Mouse (Mus musculus) ES-Bruce4 (cell line): Measurements from ENCODE around the gene Wfdc1. TPM values are rescaled to one million over a fixed set of nuclear protein-coding genes. Genes with fewer than 3 reads are reported as not detected.
A peak's percentile ranks its signal among the peaks of the same experiment; 100 is the strongest.

Experiments
- H3K27ac ChIP-seq: 2 replicates; pipeline ENCODE4 v1.5.1; 2012; ENCODE audit warnings: low read length, inconsistent platforms; ENCODE audit not compliant: insufficient read depth
- H3K27me3 ChIP-seq: 2 replicates; pipeline ENCODE4 v1.6.1; 2012; ENCODE audit warnings: mild to moderate bottlenecking, low read length, inconsistent platforms; ENCODE audit not compliant: control insufficient read depth, poor library complexity, insufficient read depth, severe bottlenecking
- H3K36me3 ChIP-seq: 2 replicates; pipeline ENCODE4 v1.6.1; 2012; ENCODE audit warnings: inconsistent platforms, mild to moderate bottlenecking, low read length, moderate library complexity; ENCODE audit not compliant: control insufficient read depth, poor library complexity, insufficient read depth, severe bottlenecking
- H3K4me1 ChIP-seq: one replicate; pipeline ENCODE4 v1.8.1; 2011; ENCODE audit warnings: low read length; ENCODE audit not compliant: control insufficient read depth, insufficient read depth
- H3K4me3 ChIP-seq: 2 replicates; pipeline ENCODE4 v1.5.1; 2011; ENCODE audit warnings: low read depth, mild to moderate bottlenecking, low read length
- H3K9ac ChIP-seq: 2 replicates; pipeline ENCODE4 v1.6.1; 2012; ENCODE audit warnings: low read depth, mild to moderate bottlenecking, inconsistent platforms; ENCODE audit not compliant: poor library complexity, severe bottlenecking
- H3K9me3 ChIP-seq: replicated peaks from 2 replicates; pipeline ENCODE4 v1.6.1; 2012; ENCODE audit warnings: mild to moderate bottlenecking, low read length, inconsistent platforms; ENCODE audit not compliant: control insufficient read depth, poor library complexity, insufficient read depth, severe bottlenecking
- CTCF ChIP-seq: IDR thresholded peaks from one replicate; pipeline ENCODE4 v1.8.1; 2011; ENCODE audit warnings: low read depth, low read length
- EP300 ChIP-seq: IDR thresholded peaks from 2 replicates; pipeline ENCODE4 v1.6.1; 2011; ENCODE audit warnings: low read depth, low read length; ENCODE audit not compliant: insufficient read depth
- POLR2A ChIP-seq: IDR thresholded peaks from one replicate; pipeline ENCODE4 v1.8.1; 2011; ENCODE audit warnings: low read length; ENCODE audit not compliant: insufficient read depth
- polyA plus RNA-seq: library from polyadenylated mRNA; stranded (reverse); fragments of >200 nt; gene quantifications from 2 replicates; pipeline ENCODE4 v1.2.4, GENCODE M21; 2011; ENCODE audit warnings: low read depth; ENCODE audit not compliant: missing spikeins, insufficient read depth, insufficient read length

Wfdc1 gene
- polyA plus RNA-seq, 1 experiment = not detected

- Histone ChIP-seq H3K27me3 (no peaks in the 10 kb centered on the region), H3K9me3 (no peaks in the 10 kb centered on the region), H3K4me3 (peak overlapping the region; percentile 28), H3K9ac (no peak overlapping the region), H3K36me3 (no peaks in the 10 kb centered on the region), H3K4me1 (no peaks in the 10 kb centered on the region), H3K27ac (no peak overlapping the region)
- no peak for TF ChIP-seq POLR2A
- TF ChIP-seq EP300 = no peak
- no peak for TF ChIP-seq CTCF
Measured at GRCm38 (mm10) chr8:119679184-119679583, 13.0 kb downstream of the Wfdc1 start.

DNA sequence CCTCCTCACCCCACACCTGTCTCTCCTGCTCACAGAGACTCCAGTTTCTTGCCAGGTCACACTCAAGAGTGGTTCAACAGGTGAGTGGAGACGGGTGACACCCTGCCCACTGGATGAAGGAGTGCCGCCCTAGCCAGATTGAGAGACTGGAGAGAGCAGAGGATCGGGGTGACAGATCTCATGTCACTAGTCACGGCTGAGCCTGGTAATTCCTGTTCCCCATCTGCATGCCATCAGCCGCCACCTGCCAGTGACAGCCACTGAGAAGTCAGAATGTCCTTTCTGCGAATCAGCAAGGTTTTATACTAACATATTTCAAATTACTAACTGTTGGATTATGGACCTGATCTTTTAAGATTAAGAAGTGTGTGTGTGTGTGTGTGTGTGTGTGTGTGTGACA lies 24.4 kb downstream of the Wfdc1 start:
- Histone ChIP-seq H3K9ac (no peak overlapping the region), H3K4me3 (no peak overlapping the region), H3K27me3 (no peaks in the 10 kb centered on the region), H3K4me1 (peaks cover 4% of the 10 kb centered on the region), H3K9me3 (no peaks in the 10 kb centered on the region), H3K27ac (no peak overlapping the region), H3K36me3 (no peaks in the 10 kb centered on the region)
- TF ChIP-seq CTCF (no peak), EP300 (no peak), POLR2A (no peak)

DNA sequence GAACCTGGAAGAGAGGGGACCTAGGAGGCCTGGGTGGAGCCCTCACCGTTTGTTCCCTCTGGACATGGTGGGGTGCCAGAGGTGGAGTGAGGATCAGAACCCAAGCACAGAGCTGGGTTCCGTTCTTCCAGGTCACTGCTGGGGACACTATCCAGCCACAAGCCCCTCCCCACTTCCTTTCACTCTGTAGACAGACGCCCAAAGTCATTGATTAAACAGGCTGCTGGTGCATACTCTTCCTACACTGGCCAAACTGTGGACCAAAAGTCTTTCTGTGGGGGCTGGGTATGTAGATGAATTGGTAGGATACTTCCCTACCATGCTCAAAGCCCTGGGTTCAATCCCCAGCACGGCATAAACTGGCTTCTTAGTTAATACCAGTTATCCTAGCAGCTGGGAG lies 25.8 kb downstream of the Wfdc1 start:
- no peaks in the 10 kb centered on the region for H3K9me3 ChIP-seq
- peaks cover 4% of the 10 kb centered on the region for H3K4me1 ChIP-seq
- H3K4me3 ChIP-seq = no peak overlapping the region
- H3K9ac ChIP-seq = no peak overlapping the region
- H3K36me3 ChIP-seq = no peaks in the 10 kb centered on the region
- H3K27ac ChIP-seq = no peak overlapping the region
- no peaks in the 10 kb centered on the region for H3K27me3 ChIP-seq
- no peak for TF ChIP-seq CTCF
- no peak for TF ChIP-seq POLR2A
- TF ChIP-seq EP300 = no peak

- no peaks in the 10 kb centered on the region for H3K4me1 ChIP-seq
- H3K27me3 ChIP-seq = no peaks in the 10 kb centered on the region
- H3K9me3 ChIP-seq = no peaks in the 10 kb centered on the region
- H3K4me3 ChIP-seq = no peak overlapping the region
- TF ChIP-seq POLR2A (no peak), CTCF (no peak), EP300 (no peak)
- no peak overlapping the region for H3K9ac ChIP-seq
- no peaks in the 10 kb centered on the region for H3K36me3 ChIP-seq
- H3K27ac ChIP-seq = no peak overlapping the region
Measured at GRCm38 (mm10) chr8:119694696-119695095, 28.5 kb downstream of the Wfdc1 start.

GRCm38 (mm10) chr8:119697163-119697562 lies 31.0 kb downstream of the Wfdc1 start:
- no peak overlapping the region for H3K9ac ChIP-seq
- H3K4me1 ChIP-seq = no peaks in the 10 kb centered on the region
- no peaks in the 10 kb centered on the region for H3K27me3 ChIP-seq

DNA sequence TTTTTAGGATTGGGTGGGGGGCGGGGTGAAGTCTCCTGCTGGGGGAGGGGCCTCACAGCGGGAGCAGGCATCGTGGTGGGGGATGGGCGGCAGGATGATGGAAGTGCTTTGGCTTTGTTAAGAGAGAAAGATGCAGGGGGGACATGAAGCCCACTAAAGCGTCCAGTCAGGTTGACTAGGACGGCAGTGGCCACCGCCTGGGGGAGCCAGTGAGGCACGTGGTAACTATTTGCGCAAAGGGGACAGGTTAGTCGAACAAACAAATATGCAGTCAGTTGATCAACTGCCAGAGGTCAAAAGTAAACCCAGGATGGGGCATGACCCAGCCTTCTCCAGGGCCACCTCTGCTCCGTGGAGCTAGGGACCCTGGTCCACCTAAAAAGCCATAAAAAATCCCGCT lies 32.8 kb downstream of the Wfdc1 start:
- Histone ChIP-seq H3K4me1 (no peaks in the 10 kb centered on the region), H3K36me3 (no peaks in the 10 kb centered on the region), H3K27me3 (no peaks in the 10 kb centered on the region), H3K9ac (no peak overlapping the region), H3K9me3 (no peaks in the 10 kb centered on the region), H3K27ac (no peak overlapping the region), H3K4me3 (0 out of 2 replicates have a peak overlapping the region, but pooled peaks have one; percentile 13)
- TF ChIP-seq CTCF = peak; percentile 55
- no peak for TF ChIP-seq POLR2A
- TF ChIP-seq EP300 = peak; percentile 60; the same call in 1 of the 2 replicates

More at GRCm38 (mm10) chr8:119697163-119697562, 31.0 kb downstream of the Wfdc1 start:
- Histone ChIP-seq H3K36me3 (no peaks in the 10 kb centered on the region), H3K27ac (no peak overlapping the region), H3K4me3 (no peak overlapping the region), H3K9me3 (no peaks in the 10 kb centered on the region)
- TF ChIP-seq EP300 (no peak), POLR2A (no peak), CTCF (no peak)
